Mouse (Mus musculus) MEL (cell line): Measurements from ENCODE around the gene Mbnl1.

Experiments
- CTCF ChIP-seq, 3 experiments: IDR thresholded peaks in 2 of 3; conservative IDR thresholded peaks in 1 of 3; 2 replicates each; pipeline ENCODE4 v1.5.1; 2011 to 2012; ENCODE audit warnings: low read length in 3 of 3, low read depth in 2 of 3, mild to moderate bottlenecking in 2 of 3, improper control_type of control experiment in 1 of 3, inconsistent platforms in 1 of 3, mixed read lengths in 1 of 3, moderate library complexity in 1 of 3; ENCODE audit not compliant: control insufficient read depth in 1 of 3, insufficient read depth in 1 of 3, poor library complexity in 1 of 3, severe bottlenecking in 1 of 3
- EP300 ChIP-seq, 2 experiments: IDR thresholded peaks; 2 replicates each; pipeline ENCODE4 v1.6.1; 2011; ENCODE audit warnings: improper control_type of control experiment in 2 of 2, low read length in 2 of 2, low read depth in 1 of 2, mild to moderate bottlenecking in 1 of 2
- GATA1 ChIP-seq: IDR thresholded peaks from 2 replicates; pipeline ENCODE4 v1.6.1; 2011; ENCODE audit warnings: low read depth, low read length, improper control_type of control experiment
- MAFK ChIP-seq: IDR thresholded peaks from 2 replicates; pipeline ENCODE4 v1.6.1; 2011; ENCODE audit warnings: low read depth, mild to moderate bottlenecking, low read length, improper control_type of control experiment, borderline replicate concordance
- MAX ChIP-seq: IDR thresholded peaks from 2 replicates; pipeline ENCODE4 v1.6.1; 2011; ENCODE audit warnings: low read length, improper control_type of control experiment
- NRF1 ChIP-seq: IDR thresholded peaks from 2 replicates; pipeline ENCODE4 v1.6.1; 2014; ENCODE audit warnings: low read depth, mild to moderate bottlenecking, inconsistent platforms, low read length, improper control_type of control experiment, moderate library complexity; ENCODE audit not compliant: poor library complexity, insufficient read depth, severe bottlenecking
- POLR2AphosphoS2 ChIP-seq: IDR thresholded peaks from 2 replicates; pipeline ENCODE4 v1.6.1; 2011; ENCODE audit warnings: low read length, improper control_type of control experiment
- TAL1 ChIP-seq: IDR thresholded peaks from 2 replicates; pipeline ENCODE4 v1.6.1; 2012; ENCODE audit warnings: mild to moderate bottlenecking, inconsistent platforms, low read length, moderate library complexity, mixed read lengths
- TCF12 ChIP-seq: IDR thresholded peaks from 2 replicates; pipeline ENCODE4 v1.6.1; 2014; ENCODE audit warnings: low read depth, mild to moderate bottlenecking, inconsistent platforms, low read length, improper control_type of control experiment, moderate library complexity
- UBTF ChIP-seq: IDR thresholded peaks from 2 replicates; pipeline ENCODE4 v1.6.1; 2012; ENCODE audit warnings: low read depth, mild to moderate bottlenecking, inconsistent platforms, low read length, improper control_type of control experiment, moderate library complexity, borderline replicate concordance; ENCODE audit not compliant: insufficient read depth
- USF1 ChIP-seq: IDR thresholded peaks from 2 replicates; pipeline ENCODE4 v1.6.1; 2014; ENCODE audit warnings: low read depth, mild to moderate bottlenecking, inconsistent platforms, low read length, improper control_type of control experiment, moderate library complexity
- ZNF384 ChIP-seq: IDR thresholded peaks from 2 replicates; pipeline ENCODE4 v1.6.1; 2012; ENCODE audit warnings: low read depth, mild to moderate bottlenecking, inconsistent platforms, low read length, improper control_type of control experiment

DNA sequence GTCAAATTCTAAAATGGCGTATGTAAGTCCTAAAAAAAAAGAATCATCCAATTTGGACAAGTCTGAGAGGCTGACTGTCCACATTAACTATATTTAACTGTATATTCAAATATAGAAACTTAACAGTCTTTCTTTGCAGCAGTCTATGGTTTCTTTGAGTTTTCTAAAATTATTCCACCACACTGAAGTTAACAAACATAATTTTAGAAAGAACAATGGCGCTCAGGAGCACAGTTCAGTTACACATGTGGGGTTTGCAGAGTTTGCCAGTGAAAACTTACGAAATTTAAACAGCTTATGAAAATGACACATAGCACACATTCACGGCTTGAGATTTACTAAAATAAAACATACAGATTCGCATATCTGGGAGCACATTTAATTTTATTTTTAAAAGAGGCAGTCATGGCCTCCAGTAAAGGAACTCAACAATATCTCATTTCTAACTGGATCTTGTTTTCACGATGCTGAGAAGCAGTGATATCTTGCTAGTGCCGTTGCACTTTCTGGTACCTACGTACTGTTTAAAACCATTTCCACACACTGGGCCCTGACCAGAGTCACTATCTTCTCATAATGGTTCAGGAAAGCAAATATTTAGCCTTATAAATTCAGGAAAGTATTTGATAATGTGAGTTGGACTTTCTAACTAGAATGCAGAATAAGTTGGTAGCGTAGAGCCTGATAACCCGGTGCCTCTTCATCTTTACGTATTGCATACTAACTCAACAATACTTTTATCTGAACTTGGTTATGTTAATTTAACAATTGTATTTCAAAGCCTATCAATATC is 1.4 kb downstream of the Mbnl1 start:
- peak; percentile 19 to 24; a peak in 2 of 4 replicates for TF ChIP-seq EP300 (IDR thresholded peaks at IDR 0.05; ENCODE audit: low read depth in 1 of 2, low read length in 2 of 2)
- TF ChIP-seq UBTF, result no peak
- no peak for TF ChIP-seq CTCF (IDR thresholded peaks at IDR 0.05 in 2 of 3, conservative IDR thresholded peaks at IDR 0.05 in 1 of 3; ENCODE audit: control insufficient read depth in 1 of 3, insufficient read depth in 1 of 3, low read depth in 2 of 3, low read length in 3 of 3, poor library complexity in 1 of 3, severe bottlenecking in 1 of 3)
- 0 out of 2 replicates have a peak, but pooled peaks have one; percentile 9 for TF ChIP-seq TCF12
- peak; percentile 21; the same call in 1 of the 2 replicates for TF ChIP-seq POLR2AphosphoS2
- TF ChIP-seq NRF1, result no peak
- peak; percentile 48; the same call in 1 of the 2 replicates for TF ChIP-seq GATA1
- TF ChIP-seq ZNF384, result peak; percentile 46; the same call in 1 of the 2 replicates
- no peak for TF ChIP-seq MAFK
- TF ChIP-seq MAX, result peak; percentile 55
- TF ChIP-seq USF1, result no peak
- TF ChIP-seq TAL1, result no peak
